Mouse (Mus musculus) liver, embryonic 14.5 days (tissue): ENCODE results near the gene Cdk1.

Source experiments
- CTCF ChIP-seq: IDR thresholded peaks from 2 replicates; pipeline ENCODE4 v1.5.1; 2016; ENCODE audit warnings: antibody characterized with exemption, low read depth, control low read depth
- EP300 ChIP-seq: IDR thresholded peaks from 2 replicates; pipeline ENCODE4 v1.6.1; 2016; ENCODE audit warnings: antibody characterized with exemption, low read depth

GRCm38 (mm10) chr10:69333212-69333611, 19.5 kb downstream of the Cdk1 start:
- TF ChIP-seq CTCF (no peak), EP300 (no peak)
